Mouse (Mus musculus) cortical plate, adult 2 months (tissue): ENCODE data around the gene Slc7a4.

Experiments used
- CTCF ChIP-seq: fragments of 200-500 bp; IDR thresholded peaks from 2 replicates; pipeline ENCODE4 v1.5.1; 2011; ENCODE audit warnings: mild to moderate bottlenecking, control low read depth, low read length; ENCODE audit not compliant: insufficient read depth; ENCODE audit errors: extremely low read depth
- POLR2A ChIP-seq: fragments of 200-500 bp; IDR thresholded peaks from 2 replicates; pipeline ENCODE4 v1.6.1; 2011; ENCODE audit warnings: mild to moderate bottlenecking, low read length, control low read depth; ENCODE audit not compliant: insufficient read depth; ENCODE audit errors: extremely low read depth

GRCm38 (mm10) chr16:17625488-17626268, 42.7 kb upstream of the Slc7a4 start:
- TF ChIP-seq CTCF: peak; percentile 54
- TF ChIP-seq POLR2A: no peak
